Mouse (Mus musculus): ENCODE measurements around the gene Cntnap2. TPM values are rescaled to one million over a fixed set of nuclear protein-coding genes. Genes with fewer than 3 reads are reported as not detected.
A peak's percentile ranks its signal among the peaks of the same experiment; 100 is the strongest.

Cntnap2 gene
- total RNA-seq, 4 experiments from 2014 or later = 112 to 127 (median 119) TPM

DNA sequence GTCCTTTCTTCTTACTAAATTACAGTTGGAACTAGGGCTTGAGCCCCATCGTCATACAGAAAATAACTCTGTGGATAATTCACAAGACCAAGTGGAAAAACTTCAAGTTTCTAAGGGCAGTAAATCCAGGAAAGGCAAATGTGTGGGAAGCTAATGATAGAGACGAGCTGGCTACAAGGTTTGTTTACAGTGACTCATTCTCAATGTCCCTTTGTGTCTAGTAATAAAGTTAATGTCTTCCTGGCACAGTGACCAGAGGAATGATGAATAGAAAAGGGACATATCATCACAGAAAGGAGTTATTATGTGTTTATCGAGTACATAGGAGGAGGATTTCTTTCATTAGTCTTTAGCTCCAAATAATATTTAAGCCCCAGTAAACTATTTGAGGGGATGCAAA lies 828.7 kb downstream of the Cntnap2 start:
- no peak for DNase-seq (ENCODE audit: low spot score in 2 of 2)

DNA sequence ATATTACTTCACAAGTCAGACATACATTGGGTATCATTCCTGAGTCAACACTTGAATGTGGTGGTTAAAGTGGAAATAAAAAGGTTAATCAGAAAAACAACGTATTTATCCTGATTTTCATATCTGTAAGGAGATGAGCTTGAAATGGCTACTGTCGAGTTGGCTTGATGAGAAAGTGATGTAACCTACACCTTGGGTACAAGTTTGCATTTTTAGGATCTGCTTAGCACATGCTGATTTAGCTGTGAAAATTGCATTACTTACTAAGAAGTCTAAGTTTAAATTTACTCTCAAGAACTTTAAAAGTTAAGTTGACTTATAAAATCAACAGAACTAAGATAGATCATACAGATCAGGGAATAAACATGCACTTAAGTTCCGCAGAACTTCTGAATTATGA lies 879.1 kb downstream of the Cntnap2 start:
- no peak for DNase-seq (ENCODE audit: low spot score in 2 of 2)

GRCm38 (mm10) chr6:45938775-45939174 lies 879.6 kb downstream of the Cntnap2 start:
- DNase-seq (ENCODE audit: low spot score in 2 of 2) = no peak

DNA sequence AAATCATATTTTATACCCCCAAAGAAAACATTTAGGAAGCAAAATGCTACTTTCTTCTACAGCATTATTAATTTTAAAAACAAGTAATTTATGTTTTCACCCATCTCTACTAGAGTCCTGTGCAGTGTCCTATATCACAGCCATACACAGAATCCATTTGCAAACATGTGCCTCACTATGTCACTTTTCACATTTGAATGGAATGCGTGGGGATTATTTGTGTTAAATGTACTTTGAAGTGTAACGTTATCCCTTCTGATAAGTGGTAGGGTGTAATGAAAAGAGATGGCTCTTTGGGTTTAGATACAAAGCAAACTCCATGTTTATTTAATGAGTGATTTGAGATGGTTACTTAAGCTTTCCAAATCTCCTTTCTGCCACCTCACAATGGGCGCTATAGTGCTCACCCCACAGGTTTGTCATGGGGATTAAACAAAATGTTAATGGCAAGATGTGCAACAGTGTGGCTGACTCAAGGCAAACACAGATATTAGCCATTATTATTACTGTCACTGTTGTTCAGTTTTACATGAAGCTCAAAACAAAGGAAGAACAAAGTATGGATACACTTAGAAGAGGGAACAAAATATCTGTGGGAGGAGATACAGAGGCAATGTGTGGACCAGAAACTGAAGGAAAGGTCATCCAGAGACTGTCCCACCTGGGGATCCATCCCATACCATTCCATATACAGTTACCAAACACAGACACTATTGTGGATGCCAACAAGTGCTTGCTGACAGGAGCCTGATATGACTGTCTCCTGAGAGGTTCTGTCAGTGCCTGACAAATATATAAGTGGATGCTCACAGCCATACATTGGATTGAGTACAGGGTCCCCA lies 886.2 kb downstream of the Cntnap2 start:
- no peak for DNase-seq (ENCODE audit: low spot score in 2 of 2)

GRCm38 (mm10) chr6:45954773-45955172 lies 895.6 kb downstream of the Cntnap2 start:
- DNase-seq (ENCODE audit: low spot score in 2 of 2) = no peak

DNA sequence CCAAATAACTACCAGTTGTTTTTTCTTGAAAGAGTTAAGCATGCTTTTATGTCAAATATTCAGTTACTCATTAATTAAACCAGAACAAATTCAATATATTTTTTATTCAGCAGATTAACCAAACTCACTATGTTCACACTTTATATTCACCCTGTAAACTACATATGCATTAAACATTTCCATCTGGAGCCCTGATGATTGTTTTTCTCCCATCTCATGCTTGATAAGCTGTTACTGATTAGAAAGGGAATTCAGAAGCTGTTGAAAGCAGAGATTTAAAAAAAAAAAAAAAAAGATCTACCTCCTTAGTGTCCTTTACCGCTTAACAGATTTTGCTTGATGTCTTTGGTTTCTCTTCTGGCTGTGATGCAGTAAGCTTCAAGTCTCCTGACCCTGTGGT lies 905.3 kb downstream of the Cntnap2 start:
- DNase-seq (ENCODE audit: low spot score in 2 of 2) = no peak

- DNase-seq (ENCODE audit: low spot score in 2 of 2) = no peak
Measured at GRCm38 (mm10) chr6:45974471-45975154, 915.5 kb downstream of the Cntnap2 start.

DNA sequence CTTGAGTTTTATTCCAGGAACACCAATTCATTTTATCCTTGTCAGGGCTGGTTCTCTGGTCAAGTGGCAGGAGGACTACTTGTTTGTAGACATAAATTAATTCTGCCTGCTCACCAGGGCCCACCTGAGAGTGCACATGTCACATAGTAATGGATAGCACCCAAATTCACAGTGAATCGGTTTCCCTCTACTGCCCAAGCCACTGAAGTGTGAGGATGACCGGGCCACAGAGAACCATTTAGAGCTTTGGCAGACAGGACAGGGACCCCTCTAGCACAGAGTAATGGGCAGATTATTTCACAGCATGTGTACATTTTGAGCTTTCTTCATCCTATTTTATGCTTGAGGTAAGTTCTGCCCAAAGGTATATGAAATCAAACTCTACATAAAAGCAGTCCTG lies 920.0 kb downstream of the Cntnap2 start:
- DNase-seq (ENCODE audit: low spot score in 2 of 2) = no peak

- no peak for DNase-seq (ENCODE audit: low spot score in 2 of 2)
Measured at GRCm38 (mm10) chr6:45988051-45988450, 928.9 kb downstream of the Cntnap2 start.

DNA sequence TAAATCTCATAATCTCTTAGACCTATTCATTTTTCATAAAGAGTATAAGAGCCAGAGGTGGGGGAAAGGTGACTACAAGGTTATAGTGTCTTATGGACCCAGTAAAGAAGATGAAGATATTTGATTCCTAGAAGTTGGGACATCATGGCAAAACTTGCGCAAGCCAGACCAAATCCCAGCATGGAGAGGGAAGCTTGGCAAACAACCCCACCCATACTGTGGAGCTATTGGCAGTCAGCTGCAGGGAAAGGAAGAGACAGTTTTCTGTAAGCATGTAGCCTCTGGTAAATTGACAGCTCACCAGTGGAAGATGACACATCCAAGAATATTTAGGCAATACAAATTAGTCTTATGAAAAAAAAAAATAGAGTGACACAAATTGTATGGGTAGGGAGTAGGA lies 931.9 kb downstream of the Cntnap2 start:
- no peak for DNase-seq (ENCODE audit: low spot score in 2 of 2)

- no peak for DNase-seq (ENCODE audit: low spot score in 2 of 2)
Measured at GRCm38 (mm10) chr6:46022515-46023143, 963.5 kb downstream of the Cntnap2 start.

- no peak for DNase-seq (ENCODE audit: low spot score in 2 of 2)
Measured at GRCm38 (mm10) chr6:46031821-46032594, 972.9 kb downstream of the Cntnap2 start.

- DNase-seq (ENCODE audit: low spot score in 2 of 2) = no peak
Measured at GRCm38 (mm10) chr6:46033108-46033507, 974.0 kb downstream of the Cntnap2 start.

- DNase-seq (ENCODE audit: low spot score in 2 of 2) = peak in 1 of 2 experiments; percentile 42
Measured at GRCm38 (mm10) chr6:46040671-46041070, 981.5 kb downstream of the Cntnap2 start.

GRCm38 (mm10) chr6:46080236-46080635 lies 1021.1 kb downstream of the Cntnap2 start:
- no peak for DNase-seq (ENCODE audit: low spot score in 2 of 2)

DNA sequence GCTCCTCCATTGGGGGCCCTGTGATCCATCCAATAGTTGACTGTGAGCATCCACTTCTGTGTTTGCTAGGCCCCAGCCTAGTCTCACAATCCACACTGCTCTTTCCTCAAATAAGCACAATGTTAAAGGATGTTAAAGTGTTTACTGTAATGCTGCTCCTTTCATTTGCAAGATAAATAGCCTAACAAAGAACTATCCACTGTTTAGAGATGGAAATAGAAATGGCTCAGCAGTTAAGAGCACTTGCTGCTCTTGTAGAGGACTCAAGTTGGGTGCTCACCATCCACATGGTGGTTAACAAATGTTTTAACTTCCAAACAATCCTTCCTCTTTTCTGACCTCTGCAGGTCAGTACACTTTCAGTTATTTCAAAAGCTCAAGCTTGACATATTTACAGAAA lies 1022.3 kb downstream of the Cntnap2 start:
- no peak for DNase-seq (ENCODE audit: low spot score in 2 of 2)

DNA sequence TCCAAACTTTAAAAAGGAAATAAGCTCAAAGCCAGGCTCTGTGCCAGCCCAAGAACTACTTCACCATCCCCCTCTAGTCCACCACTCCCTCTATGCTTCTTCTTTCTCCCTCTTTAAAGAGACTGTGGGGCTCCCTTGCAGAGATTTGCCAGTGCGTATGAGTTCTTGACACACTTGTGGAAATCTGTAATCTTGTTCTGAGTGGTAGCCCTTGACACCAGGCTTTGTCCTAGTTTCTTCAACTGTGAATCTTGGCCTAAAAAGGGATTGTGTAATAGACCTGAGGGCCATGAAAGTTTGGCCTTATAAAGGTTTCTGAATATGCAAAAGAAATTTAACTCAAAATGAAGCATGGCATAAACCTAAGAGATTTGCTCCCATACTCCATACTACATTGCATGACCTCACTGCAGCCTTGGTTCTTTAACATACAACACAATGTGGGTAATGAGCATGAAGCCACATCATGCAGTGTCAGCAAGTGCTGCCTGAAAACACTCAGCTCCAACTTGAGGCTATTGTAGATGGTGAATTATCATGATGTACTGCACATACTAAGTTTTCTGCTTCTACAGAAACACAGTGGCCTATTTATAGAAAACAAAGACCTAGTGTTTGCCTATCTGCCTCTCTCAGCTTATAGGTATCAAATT lies 1084.2 kb downstream of the Cntnap2 start:
- DNase-seq (ENCODE audit: low spot score in 2 of 2) = no peak

GRCm38 (mm10) chr6:46166837-46167236 lies 1107.7 kb downstream of the Cntnap2 start:
- no peak for DNase-seq (ENCODE audit: low spot score in 2 of 2)

- DNase-seq (ENCODE audit: low spot score in 2 of 2) = no peak
Measured at GRCm38 (mm10) chr6:46197298-46197697, 1138.1 kb downstream of the Cntnap2 start.

DNA sequence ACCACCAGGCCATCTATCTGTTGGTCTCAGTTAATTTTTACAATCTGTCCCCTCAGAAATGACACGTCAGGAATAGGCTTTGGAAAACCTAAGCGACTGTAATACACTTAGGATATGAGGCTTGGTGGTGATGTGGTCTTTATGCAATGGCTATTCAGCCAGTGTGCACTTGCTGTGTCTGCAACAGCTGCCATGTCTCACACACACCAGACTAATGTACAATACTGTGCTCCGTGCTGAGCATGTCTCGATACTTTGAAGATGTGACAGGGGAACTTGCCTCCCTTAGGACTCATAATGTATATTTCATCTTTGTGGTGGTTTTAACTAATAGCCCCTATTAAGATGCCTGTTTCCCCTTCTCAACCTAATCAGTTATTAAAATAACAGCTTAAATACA lies 1142.7 kb downstream of the Cntnap2 start:
- DNase-seq (ENCODE audit: low spot score in 2 of 2) = no peak

DNA sequence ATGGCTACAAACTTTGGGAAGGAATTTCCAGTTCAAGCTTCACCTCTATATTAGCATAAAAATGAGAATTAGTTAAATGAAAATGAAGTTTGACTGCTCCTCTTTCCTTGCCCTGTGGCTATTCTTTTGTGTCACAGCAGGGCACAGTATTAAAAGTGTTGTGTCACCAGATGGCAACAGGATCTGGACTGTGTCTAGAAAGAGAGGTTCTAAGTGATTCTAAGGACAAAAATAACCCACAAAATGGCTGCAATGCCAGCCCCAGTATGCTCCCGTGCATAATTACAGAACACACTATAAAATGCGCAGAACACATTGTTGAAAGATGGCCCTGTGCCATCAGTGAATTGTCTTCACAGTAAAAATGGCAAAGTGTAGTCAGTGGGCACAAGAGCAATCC lies 1146.4 kb downstream of the Cntnap2 start:
- DNase-seq (ENCODE audit: low spot score in 2 of 2) = no peak

Measured in left cerebral cortex, adult 8-10 months (tissue).